Mouse (Mus musculus) kidney, postnatal 10 days (tissue): ENCODE results near the gene Mog.
"Not testable (repeated sequence)": the region's sequence is repeated elsewhere in the genome, so short reads cannot be mapped to it uniquely, and the experiment has no call there.

Source experiments
- DNase-seq: peaks from one replicate; pipeline ENCODE4 v3.0.0; 2021; ENCODE audit warnings: mixed read lengths

The Mog gene

DNA sequence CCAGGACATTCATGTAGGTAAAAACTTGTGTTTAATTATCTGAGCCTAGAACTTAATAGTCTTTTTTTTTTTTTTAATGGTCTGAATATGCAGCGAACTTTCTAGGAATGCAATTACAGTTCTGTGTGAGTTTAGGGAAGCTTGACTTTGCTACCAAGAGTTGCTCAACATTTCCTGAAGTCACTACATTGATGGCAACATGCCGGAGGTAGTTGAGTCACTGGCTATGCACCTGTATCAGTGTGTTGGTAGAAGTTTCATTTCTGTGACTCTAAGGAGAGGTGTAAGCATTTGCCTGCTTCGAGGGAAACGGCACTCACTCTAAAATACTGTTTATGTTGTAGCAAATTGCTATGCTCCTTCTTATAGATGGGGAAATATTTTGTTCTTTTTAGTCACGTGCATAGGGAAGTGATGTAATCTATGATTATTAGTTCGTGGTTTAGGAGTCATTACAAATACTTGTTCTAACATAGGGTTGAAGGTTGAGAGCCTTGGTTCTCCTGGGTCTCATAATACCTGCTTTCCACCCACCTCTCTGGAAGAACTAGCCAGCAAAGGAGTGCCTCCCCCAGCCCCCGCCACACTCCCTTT, 21.6 kb upstream of the Mog start:
- no peak for DNase-seq

GRCm38 (mm10) chr17:37039127-37039894, 16.1 kb upstream of the Mog start:
- no peak for DNase-seq

GRCm38 (mm10) chr17:37029162-37029561, 6.0 kb upstream of the Mog start:
- no peak for DNase-seq

DNA sequence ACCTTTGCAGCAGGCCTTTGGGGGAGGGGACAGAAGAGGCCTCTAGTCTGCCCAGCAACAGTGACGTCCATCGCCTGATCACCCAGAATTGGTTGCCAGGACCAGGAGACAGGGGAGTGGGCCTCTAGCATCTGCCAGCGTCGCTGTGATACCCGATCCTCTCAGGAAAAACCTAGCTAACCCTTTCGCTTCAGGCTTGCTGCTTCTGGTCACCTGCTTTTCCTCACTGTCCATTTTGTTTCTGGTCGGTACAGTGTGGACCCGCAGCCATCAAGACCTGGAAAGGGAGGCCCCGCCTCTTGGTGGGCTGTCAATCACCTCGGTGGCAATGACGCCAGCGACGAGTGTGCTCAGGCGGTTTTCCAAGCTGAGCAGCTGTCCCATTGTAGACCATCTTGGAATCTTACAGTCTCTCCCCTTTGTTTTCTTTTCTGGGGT, 5.5 kb upstream of the Mog start:
- DNase-seq: peak; percentile 95

GRCm38 (mm10) chr17:37028212-37028611, 5.0 kb upstream of the Mog start:
- no peak for DNase-seq

GRCm38 (mm10) chr17:37027486-37027885, 4.3 kb upstream of the Mog start:
- no peak for DNase-seq

DNA sequence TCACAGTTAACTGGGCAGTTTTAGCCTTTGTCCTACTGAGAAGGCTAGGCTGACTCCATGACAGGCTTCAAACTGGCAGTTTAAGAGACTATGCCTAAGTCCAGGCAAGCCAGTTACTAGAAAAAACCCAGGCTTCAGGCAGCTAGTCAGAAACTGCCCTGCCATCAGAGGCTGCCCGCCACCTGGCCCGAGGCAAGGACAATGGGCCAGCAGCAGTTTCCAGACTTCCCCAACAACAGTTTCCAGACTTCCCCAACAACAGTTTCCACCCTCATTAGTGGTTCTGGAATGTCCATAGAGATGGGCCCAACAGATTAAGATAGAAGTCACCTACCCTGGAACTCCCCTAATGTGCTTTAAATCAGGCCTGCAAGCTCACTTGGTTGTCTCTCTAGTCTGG, 3.2 kb upstream of the Mog start:
- no peak for DNase-seq

DNA sequence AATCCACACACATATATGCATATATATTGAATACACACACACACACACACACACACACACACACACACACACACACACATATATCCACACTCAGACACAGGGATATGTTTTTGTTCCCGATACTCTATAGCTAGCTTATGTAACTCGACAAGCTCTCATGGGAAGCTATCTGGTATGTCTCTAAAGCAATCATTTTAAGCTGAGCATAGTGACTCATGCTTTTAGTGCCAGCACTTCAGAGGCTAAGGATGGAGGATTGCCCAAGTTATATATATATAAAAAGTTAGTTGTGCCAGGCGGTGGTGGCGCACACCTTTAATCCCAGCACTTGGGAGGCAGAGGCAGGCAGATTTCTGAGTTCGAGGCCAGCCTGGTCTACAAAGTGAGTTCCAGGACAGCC, 4.0 kb downstream of the Mog start:
- DNase-seq: not testable (repeated sequence)

DNA sequence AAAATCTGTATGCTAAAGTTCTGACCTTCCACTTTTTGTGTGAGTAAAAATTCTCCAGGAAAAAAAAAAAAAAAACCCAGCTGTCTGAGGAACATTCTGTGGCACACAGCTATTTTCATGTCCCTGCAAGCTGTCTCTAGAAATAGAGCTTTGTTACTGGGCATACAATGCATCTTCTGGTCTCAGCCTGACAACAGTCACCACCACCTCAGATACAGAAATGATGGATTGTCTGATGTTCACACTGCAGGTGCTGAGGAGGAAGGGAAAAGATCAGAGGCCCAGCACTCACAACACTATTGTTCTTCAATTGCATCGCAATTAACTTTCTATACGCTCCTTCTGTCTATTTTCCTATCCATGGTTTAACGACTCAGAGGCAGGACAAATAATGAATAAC, 4.9 kb downstream of the Mog start:
- no peak for DNase-seq

DNA sequence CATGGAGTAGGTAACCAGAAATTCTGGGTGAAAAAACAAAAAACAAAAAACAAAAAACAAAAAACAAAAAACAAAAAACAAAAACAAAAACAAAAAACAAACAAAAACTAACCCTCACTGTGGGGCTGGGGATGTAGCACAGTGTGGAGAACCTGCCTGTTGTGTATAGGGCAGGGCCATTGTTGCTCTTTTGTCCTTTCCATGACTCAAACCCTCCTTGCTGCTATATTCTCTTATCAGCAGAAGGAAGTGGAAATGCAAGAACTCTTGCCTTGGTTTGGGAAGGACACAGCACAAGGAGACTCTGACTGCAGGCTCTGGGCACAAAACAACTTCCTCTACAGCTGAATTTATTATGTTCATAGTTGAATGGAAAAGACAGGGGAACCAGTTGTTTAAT, 6.9 kb downstream of the Mog start:
- no peak for DNase-seq

DNA sequence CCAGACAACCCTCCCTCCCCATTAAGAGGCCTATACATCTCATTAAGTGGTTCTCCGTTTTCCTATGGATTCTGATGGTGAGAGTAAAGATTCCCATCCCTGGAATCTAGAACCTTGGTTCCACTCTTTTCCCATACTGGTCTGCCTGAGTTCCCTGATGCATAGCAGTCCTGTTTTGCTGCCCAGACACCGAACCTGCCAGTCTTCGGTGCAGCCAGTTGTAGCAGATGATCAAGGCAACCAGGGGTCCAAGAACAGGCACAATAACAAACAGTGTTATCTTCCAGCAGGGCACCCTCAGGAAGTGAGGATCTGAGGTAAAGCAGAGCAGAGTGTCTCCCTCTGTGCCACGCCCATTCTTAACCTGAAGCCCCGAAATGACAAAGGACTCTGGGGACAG, 11.1 kb downstream of the Mog start:
- DNase-seq: no peak

GRCm38 (mm10) chr17:37011719-37012118, 11.5 kb downstream of the Mog start:
- no peak for DNase-seq

- DNase-seq: no peak
These were observed 13.6 kb downstream of the Mog start for GRCm38 (mm10) chr17:37009460-37010042.

- DNase-seq: no peak
These were observed 15.0 kb downstream of the Mog start for GRCm38 (mm10) chr17:37008161-37008560.

- no peak for DNase-seq
These were observed 19.8 kb downstream of the Mog start for GRCm38 (mm10) chr17:37003366-37003765.

GRCm38 (mm10) chr17:37002364-37003330, 20.6 kb downstream of the Mog start:
- peak; percentile 80 for DNase-seq

DNA sequence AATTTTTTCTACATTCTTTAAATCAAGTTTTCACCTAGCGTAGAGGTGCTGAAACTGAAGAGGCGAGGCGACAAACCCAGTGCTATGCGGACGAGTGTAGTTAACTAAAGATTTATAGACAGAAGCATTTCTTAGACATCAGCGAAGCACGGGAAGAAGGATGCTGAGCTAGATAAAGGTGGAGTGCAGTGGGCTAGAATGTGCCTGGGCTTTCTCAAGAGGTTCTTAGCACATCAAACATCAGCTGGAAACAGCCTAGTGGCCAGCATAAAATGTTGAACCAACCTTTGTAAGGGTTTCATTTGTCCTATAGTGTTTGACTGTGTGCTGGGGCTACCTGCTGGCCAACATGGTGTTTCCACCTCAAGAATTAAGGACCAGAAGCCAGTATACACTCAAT, 22.3 kb downstream of the Mog start, which contains the start of gene Zfp57:
Gene Zfp57 (plus strand): TSS at position 301 of the 400 bp plus-strand sequence.
- DNase-seq: no peak

GRCm38 (mm10) chr17:36998477-36998876, 24.7 kb downstream of the Mog start:
- DNase-seq: no peak

GRCm38 (mm10) chr17:36997033-36997735, 26.0 kb downstream of the Mog start:
- DNase-seq: peak; percentile 94

GRCm38 (mm10) chr17:36995448-36995847, 27.8 kb downstream of the Mog start:
- DNase-seq: no peak

DNA sequence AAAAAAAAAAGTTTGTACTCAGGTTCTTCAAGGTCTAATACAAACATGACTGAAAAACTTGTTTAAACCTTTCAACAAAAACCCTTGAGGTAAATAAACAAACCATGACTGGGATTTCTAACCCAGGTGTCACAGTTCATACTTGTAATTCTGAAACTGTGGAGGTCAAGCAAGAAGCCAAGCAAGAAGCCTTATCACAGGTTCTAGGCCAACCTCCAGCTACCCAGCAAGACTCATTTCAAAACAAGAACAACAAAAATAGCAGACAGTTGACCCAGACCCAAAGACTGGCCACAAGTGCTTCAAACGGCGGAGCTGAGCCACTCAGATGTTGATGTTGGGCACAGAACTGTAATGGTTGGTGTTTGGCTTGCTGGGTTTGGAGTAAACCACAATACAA, 28.7 kb downstream of the Mog start:
- DNase-seq: no peak

DNA sequence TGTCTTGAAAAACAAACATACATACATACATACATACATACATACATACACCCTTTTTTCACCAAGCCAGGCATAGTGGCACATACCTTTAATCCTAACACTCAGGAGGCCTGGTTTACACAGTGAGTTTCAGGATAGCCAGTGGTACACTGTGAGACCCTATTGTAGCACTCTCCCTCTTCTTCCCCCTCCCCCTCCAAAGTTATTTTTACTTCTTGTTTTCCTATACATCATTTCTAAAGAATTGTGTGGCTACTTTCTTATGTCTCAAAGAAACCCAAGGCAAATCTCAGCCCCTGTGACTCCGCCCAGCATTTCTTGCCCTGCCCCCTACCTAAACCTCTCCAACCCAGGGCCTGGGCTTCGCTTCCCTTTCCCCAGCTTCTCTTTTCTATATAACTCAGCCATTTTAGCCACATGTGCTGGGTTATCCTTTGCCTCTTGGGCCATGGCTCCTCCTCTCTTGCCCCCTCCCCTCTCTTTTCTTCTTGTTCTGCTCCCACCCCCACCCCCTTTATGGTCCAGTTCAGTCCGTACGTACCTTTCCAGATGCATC, 29.4 kb downstream of the Mog start:
- DNase-seq: no peak
